Mouse (Mus musculus): Measurements from ENCODE around the gene Prr7. TPM values are rescaled to one million over a fixed set of nuclear protein-coding genes. Genes with fewer than 3 reads are reported as not detected.

Gene Prr7
- 5.0 and 5.6 TPM in 2 replicates for polyA plus RNA-seq (2015; fragmentation: Nextera tagmentation; extraction: Ambion mirVana)

- under 1% methylated on average over 72 of the region's 84 CpGs for WGBS
- peak; percentile 83 for ATAC-seq
- H3K4me2 ChIP-seq (ENCODE audit: low read length) = peak within 1 kb of the TSS; percentile 82
- H3K4me3 ChIP-seq (ENCODE audit: low read depth, low read length) = peak within 1 kb of the TSS; percentile 70
- peaks cover 41% of the 10 kb centered on the region for H3K4me1 ChIP-seq (ENCODE audit: control insufficient read depth, insufficient read depth, low read length)
- H3K27me3 ChIP-seq (ENCODE audit: control insufficient read depth, insufficient read depth, low read depth, low read length) = no peaks in the 10 kb centered on the region
- peak within 1 kb of the TSS; percentile 97 for H3K27ac ChIP-seq (ENCODE audit: low read length)
- H3K9me3 ChIP-seq (replicated peaks; ENCODE audit: control insufficient read depth, low read length, poor library complexity, severe bottlenecking) = no peaks in the 10 kb centered on the region
- peak within 1 kb of the TSS; percentile 87 for H3K9ac ChIP-seq (ENCODE audit: low read depth, low read length)
- 0 out of 2 replicates have a peak, but pooled peaks cover 6% of the 10 kb centered on the region for H3K36me3 ChIP-seq (ENCODE audit: control insufficient read depth, insufficient read depth, low read length)
Observed at GRCm38 (mm10) chr13:55464027-55464884, at the start of gene Prr7. Prr7 (plus strand) TSS chr13:55464267.

- WGBS = 8% methylated on average over 41 of the region's 41 CpGs
- Histone ChIP-seq H3K4me2 (ENCODE audit: low read length) (peak within 1 kb of the TSS; percentile 64), H3K9ac (ENCODE audit: low read depth, low read length) (peak within 1 kb of the TSS; percentile 66), H3K27me3 (ENCODE audit: control insufficient read depth, insufficient read depth, low read depth, low read length) (peaks cover 9% of the 10 kb centered on the region), H3K9me3 (replicated peaks; ENCODE audit: control insufficient read depth, low read length, poor library complexity, severe bottlenecking) (no peaks in the 10 kb centered on the region), H3K4me1 (ENCODE audit: control insufficient read depth, insufficient read depth, low read length) (peaks cover 4% of the 10 kb centered on the region; the same call in 1 of the 2 replicates), H3K4me3 (ENCODE audit: low read depth, low read length) (peak within 1 kb of the TSS; percentile 40), H3K36me3 (ENCODE audit: control insufficient read depth, insufficient read depth, low read length) (no peaks in the 10 kb centered on the region), H3K27ac (ENCODE audit: low read length) (no peak within 1 kb of the TSS)
- ATAC-seq = peak; percentile 68
Observed at GRCm38 (mm10) chr13:55414743-55415380, 49.2 kb upstream of the Prr7 start, which contains the start of gene Pfn3. Pfn3 (minus strand) TSS chr13:55415232.

DNA sequence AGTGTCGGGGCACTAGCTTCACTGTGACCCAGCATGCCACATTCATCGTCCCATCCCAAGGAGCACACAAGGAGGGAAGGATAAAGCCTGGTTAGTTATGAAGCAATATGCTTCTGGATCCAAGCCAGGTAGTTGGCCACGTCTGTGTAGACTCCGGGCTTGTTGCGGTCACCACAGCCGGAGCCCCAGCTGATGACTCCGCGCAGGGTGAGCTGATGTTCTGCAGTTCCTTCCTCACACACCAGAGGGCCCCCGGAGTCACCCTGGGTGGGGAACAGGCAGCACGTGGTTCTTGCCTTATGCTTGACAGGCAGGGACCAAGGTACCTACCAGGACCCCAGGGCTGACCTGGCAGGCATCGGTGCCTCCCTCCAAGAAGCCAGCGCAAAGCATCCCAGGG, 46.1 kb upstream of the Prr7 start:
- peaks cover 7% of the 10 kb centered on the region; the same call in 1 of the 2 replicates for H3K4me1 ChIP-seq (ENCODE audit: control insufficient read depth, insufficient read depth, low read length)
- peak overlapping the region; percentile 58; the same call in 1 of the 2 replicates for H3K9ac ChIP-seq (ENCODE audit: low read depth, low read length)
- H3K4me2 ChIP-seq (ENCODE audit: low read length) = peak overlapping the region; percentile 50
- whole genome bisulfite sequencing = 11% methylated on average over 12 of the region's 12 CpGs
- peak; percentile 54; the same call in 1 of the 2 replicates for ATAC-seq
- H3K36me3 ChIP-seq (ENCODE audit: control insufficient read depth, insufficient read depth, low read length) = no peaks in the 10 kb centered on the region
- H3K4me3 ChIP-seq (ENCODE audit: low read depth, low read length) = peak overlapping the region; percentile 7; the same call in 1 of the 2 replicates
- no peaks in the 10 kb centered on the region for H3K9me3 ChIP-seq (replicated peaks; ENCODE audit: control insufficient read depth, low read length, poor library complexity, severe bottlenecking)
- H3K27ac ChIP-seq (ENCODE audit: low read length) = no peak overlapping the region
- peaks cover 31% of the 10 kb centered on the region for H3K27me3 ChIP-seq (ENCODE audit: control insufficient read depth, insufficient read depth, low read depth, low read length)

DNA sequence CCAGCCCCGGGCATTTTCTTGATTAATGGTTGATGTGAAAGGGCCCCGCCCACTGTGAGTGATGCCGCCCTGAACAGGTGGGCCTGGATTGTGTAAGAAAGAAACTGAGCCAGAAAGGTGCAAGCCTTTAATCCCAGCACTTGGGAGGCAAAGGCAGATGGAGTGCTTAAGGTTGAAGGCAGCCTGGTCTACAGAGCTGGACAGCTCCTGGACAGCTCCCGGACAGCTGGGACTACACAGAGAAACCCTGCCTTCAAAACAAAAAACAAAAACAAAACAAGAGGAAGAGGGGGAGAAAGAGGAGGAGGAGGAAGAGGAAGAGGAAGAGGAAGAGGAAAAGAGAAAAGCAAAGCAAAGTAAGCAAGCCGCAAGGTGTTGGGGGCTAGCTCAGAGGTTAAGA, 44.9 kb upstream of the Prr7 start:
- 88% methylated on average over 5 of the region's 5 CpGs for WGBS
- no peak for ATAC-seq
- H3K9me3 ChIP-seq (replicated peaks; ENCODE audit: control insufficient read depth, low read length, poor library complexity, severe bottlenecking) = no peaks in the 10 kb centered on the region
- H3K36me3 ChIP-seq (ENCODE audit: control insufficient read depth, insufficient read depth, low read length) = no peaks in the 10 kb centered on the region
- no peak overlapping the region for H3K9ac ChIP-seq (ENCODE audit: low read depth, low read length)
- H3K4me2 ChIP-seq (ENCODE audit: low read length) = no peak overlapping the region
- H3K27me3 ChIP-seq (ENCODE audit: control insufficient read depth, insufficient read depth, low read depth, low read length) = peaks cover 31% of the 10 kb centered on the region
- no peak overlapping the region for H3K27ac ChIP-seq (ENCODE audit: low read length)
- H3K4me3 ChIP-seq (ENCODE audit: low read depth, low read length) = no peak overlapping the region
- peaks cover 7% of the 10 kb centered on the region; the same call in 1 of the 2 replicates for H3K4me1 ChIP-seq (ENCODE audit: control insufficient read depth, insufficient read depth, low read length)

DNA sequence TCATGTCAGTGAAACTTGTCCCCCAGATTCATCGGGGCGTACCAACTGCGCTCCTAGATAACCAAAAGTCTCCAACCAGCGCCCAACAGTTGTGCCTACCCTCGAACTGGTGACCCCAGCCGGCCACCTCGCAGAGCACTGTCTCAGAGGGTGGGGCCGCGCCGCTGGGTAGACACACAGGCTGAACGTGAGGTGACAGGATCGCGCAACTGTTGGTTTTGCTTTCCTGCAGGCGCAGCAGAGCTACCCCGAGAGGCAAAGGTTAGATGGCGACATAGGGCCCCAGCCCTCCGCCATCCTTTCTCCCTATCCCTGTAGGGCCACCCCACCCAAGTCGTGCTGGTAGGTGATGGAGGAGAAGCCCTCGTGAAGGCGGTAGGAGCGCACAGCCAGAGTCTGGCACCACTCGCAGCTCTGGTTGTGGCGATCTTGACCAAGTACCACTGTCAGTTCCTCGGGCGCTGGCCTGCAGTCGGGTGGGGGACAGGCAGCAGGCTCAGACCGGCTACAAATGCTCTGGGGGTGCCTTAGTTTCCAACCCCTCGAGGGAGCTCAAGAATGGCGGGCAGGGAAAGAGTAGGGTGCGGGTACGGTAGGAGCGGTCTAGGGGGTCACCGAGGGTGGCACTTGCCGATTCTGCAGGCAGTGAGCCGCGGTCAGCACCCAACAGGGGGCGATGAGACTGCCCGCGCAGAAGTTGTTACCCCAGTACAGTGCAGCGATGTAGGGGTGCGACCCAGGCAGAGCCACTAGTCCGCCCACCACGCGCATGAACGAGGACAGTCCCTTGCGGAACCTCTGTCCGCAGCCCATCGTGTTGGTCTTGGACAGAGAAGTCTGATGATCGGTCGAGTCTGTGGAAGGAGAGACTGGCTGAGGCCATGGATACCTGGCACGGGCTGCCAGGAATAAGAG, 43.8 kb upstream of the Prr7 start:
- H3K9me3 ChIP-seq (replicated peaks; ENCODE audit: control insufficient read depth, low read length, poor library complexity, severe bottlenecking) = no peaks in the 10 kb centered on the region
- H3K9ac ChIP-seq (ENCODE audit: low read depth, low read length) = no peak overlapping the region
- no peaks in the 10 kb centered on the region for H3K36me3 ChIP-seq (ENCODE audit: control insufficient read depth, insufficient read depth, low read length)
- ATAC-seq = peak; percentile 27; the same call in 1 of the 2 replicates
- no peak overlapping the region for H3K27ac ChIP-seq (ENCODE audit: low read length)
- no peak overlapping the region for H3K4me3 ChIP-seq (ENCODE audit: low read depth, low read length)
- WGBS = 32% methylated on average over 51 of the region's 51 CpGs
- H3K4me1 ChIP-seq (ENCODE audit: control insufficient read depth, insufficient read depth, low read length) = peaks cover 7% of the 10 kb centered on the region; the same call in 1 of the 2 replicates
- H3K27me3 ChIP-seq (ENCODE audit: control insufficient read depth, insufficient read depth, low read depth, low read length) = peaks cover 31% of the 10 kb centered on the region
- H3K4me2 ChIP-seq (ENCODE audit: low read length) = no peak overlapping the region

DNA sequence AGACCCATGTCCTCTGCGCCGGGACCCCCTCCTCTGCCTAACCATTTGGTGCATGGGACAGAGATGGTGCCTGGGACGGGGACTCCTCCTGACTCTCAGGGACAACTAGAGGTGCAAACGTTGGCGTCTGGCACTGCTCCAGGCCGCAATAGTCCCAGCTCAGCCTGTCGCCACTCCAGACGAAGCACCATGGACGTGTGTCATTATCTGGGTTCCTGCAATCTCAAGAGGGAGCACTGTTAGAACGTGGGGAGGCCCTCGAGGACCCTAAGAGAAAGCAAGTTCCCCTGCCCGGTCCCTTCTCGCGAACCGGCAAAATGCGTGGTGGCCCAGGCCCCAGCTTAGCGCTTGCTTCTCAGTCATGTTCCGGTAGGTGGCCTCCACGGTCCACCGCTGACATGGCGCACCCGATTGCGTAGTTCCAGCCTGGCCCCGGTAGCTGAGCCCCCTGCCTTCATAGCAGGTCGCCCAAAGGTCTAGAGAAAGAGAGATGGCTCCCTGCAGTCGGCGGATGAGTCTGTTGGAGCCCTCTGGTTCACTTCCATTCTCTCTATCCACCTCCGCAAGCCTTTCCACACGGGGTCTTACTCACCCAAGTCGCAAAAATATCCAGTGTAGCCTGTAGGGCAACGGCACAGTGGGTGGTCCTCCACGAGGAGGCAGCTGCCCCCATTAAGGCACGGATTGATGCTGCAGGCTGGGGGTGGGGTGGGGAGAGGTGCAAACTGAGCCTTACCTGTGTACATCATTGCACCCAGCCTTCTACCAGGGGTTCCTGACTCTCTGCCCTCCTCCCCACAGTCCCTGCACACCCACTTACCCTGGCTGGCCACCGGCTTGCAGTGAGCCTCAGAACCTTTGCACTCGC, 42.9 kb upstream of the Prr7 start:
- no peak overlapping the region for H3K27ac ChIP-seq (ENCODE audit: low read length)
- H3K4me2 ChIP-seq (ENCODE audit: low read length) = peak overlapping the region; percentile 46
- no peaks in the 10 kb centered on the region for H3K36me3 ChIP-seq (ENCODE audit: control insufficient read depth, insufficient read depth, low read length)
- peaks cover 31% of the 10 kb centered on the region for H3K27me3 ChIP-seq (ENCODE audit: control insufficient read depth, insufficient read depth, low read depth, low read length)
- 16% methylated on average over 35 of the region's 35 CpGs for WGBS
- peak; percentile 74; the same call in 1 of the 2 replicates for ATAC-seq
- no peaks in the 10 kb centered on the region for H3K9me3 ChIP-seq (replicated peaks; ENCODE audit: control insufficient read depth, low read length, poor library complexity, severe bottlenecking)
- H3K4me3 ChIP-seq (ENCODE audit: low read depth, low read length) = peak overlapping the region; percentile 21
- peak overlapping the region; percentile 27 for H3K9ac ChIP-seq (ENCODE audit: low read depth, low read length)
- peaks cover 7% of the 10 kb centered on the region; the same call in 1 of the 2 replicates for H3K4me1 ChIP-seq (ENCODE audit: control insufficient read depth, insufficient read depth, low read length)

DNA sequence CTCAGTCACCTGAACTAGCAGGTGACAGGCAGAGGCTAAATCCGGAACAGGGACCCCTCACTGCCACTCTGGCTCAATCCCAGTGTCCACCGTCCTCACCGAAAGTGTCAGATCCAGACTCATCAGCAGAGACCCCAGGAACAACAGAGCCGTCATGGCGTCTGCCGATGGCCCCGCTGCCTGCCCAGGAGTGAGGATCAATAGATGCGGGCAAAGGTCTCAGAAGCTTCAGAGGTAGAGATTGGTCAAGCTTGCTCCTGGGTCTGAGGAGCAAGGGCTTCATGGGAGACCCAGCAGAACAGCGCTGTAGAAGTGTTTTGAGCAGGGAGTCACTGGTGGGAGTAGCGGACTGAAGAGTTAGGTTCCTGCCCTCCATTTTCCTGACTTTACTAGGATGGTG, 37.5 kb upstream of the Prr7 start, which contains the start of gene F12:
Gene F12, minus strand, starts transcription at position 181 of the 400 bp plus-strand sequence.
- Histone ChIP-seq H3K27me3 (ENCODE audit: control insufficient read depth, insufficient read depth, low read depth, low read length) (peaks cover 6% of the 10 kb centered on the region), H3K36me3 (ENCODE audit: control insufficient read depth, insufficient read depth, low read length) (no peaks in the 10 kb centered on the region), H3K4me1 (ENCODE audit: control insufficient read depth, insufficient read depth, low read length) (no peaks in the 10 kb centered on the region), H3K27ac (ENCODE audit: low read length) (no peak within 1 kb of the TSS), H3K4me3 (ENCODE audit: low read depth, low read length) (no peak within 1 kb of the TSS), H3K9me3 (replicated peaks; ENCODE audit: control insufficient read depth, low read length, poor library complexity, severe bottlenecking) (no peaks in the 10 kb centered on the region; the same call in 1 of the 2 replicates), H3K4me2 (ENCODE audit: low read length) (no peak within 1 kb of the TSS), H3K9ac (ENCODE audit: low read depth, low read length) (no peak within 1 kb of the TSS)
- WGBS = 91% methylated on average over 10 of the region's 10 CpGs
- no peak for ATAC-seq

Data from midbrain, embryonic 16.5 days (tissue).